Mouse (Mus musculus) testis, adult 2 months (tissue): ENCODE measurements around the gene Smagp.

Source experiments
- CTCF ChIP-seq: fragments of 200-500 bp; IDR thresholded peaks from 2 replicates; pipeline ENCODE4 v1.5.1; 2012; ENCODE audit warnings: low read depth, mild to moderate bottlenecking, inconsistent platforms, low read length, moderate library complexity; ENCODE audit not compliant: control insufficient read depth, insufficient read depth, insufficient replicate concordance
- POLR2A ChIP-seq: fragments of 200-500 bp; IDR thresholded peaks from 2 replicates; pipeline ENCODE4 v1.6.1; 2012; ENCODE audit warnings: low read depth, mild to moderate bottlenecking, inconsistent platforms, low read length, moderate library complexity; ENCODE audit not compliant: control insufficient read depth

GRCm38 (mm10) chr15:100660805-100661204, 24.1 kb upstream of the Smagp start:
- TF ChIP-seq CTCF: no peak
- no peak for TF ChIP-seq POLR2A
